Mouse (Mus musculus): ENCODE results near the gene Apoa2.

DNA sequence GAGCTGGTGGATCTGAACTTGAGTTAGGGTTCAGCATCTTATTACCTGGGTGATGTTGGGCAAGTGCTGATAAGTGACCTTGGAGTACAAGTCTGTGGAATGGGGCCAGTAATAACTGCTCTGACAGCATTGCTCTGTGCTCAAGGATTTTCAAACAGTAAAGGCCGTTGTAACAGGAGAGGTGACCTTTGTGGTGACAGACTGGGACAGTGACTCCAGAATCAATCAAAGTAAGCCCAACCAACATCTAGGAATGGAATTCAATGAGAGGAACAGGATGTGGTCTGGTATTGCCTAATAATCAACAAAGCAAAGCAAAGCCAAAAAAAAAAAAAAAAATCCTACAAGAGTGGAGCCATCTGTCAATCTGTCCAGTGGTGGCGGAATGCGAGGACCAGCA, 35.5 kb downstream of the Apoa2 start:
- no peak for TF ChIP-seq CTCF (IDR thresholded peaks at IDR 0.05; ENCODE audit: borderline replicate concordance, control insufficient read depth, extremely low read depth, insufficient read depth, low read length, poor library complexity)
- no peak for TF ChIP-seq POLR2A (IDR thresholded peaks at IDR 0.05; ENCODE audit: control insufficient read depth, extremely low read depth, insufficient read depth, low read length, poor library complexity)

All from thymus, adult 2 months (tissue).